Mouse (Mus musculus): ENCODE measurements around the gene Cd40.

- TF ChIP-seq CTCF (IDR thresholded peaks at IDR 0.05; ENCODE audit: control insufficient read depth, insufficient read depth, insufficient read length), result no peak
- no peak for TF ChIP-seq MYOD1 (IDR thresholded peaks at IDR 0.05; ENCODE audit: control insufficient read depth, insufficient read length, low read depth)
- no peak for TF ChIP-seq USF1 (IDR thresholded peaks at IDR 0.05; ENCODE audit: low read depth)
Observed at GRCm38 (mm10) chr2:165043729-165044128, 11.7 kb upstream of the Cd40 start.

All from C2C12 (cell line).